Mouse (Mus musculus): ENCODE data around the gene Plxnb1. TPM values are rescaled to one million over a fixed set of nuclear protein-coding genes. Genes with fewer than 3 reads are reported as not detected.

Plxnb1 gene
- total RNA-seq, 1 experiment from 2014 or later = 223 TPM

GRCm38 (mm10) chr9:109161941-109162340 lies 66.8 kb downstream of the Plxnb1 start, which contains the start of gene Fbxw21:
Gene Fbxw21, minus strand, starts transcription at chr9:109162041.
- no peak for DNase-seq

- DNase-seq = no peak
These were observed 72.1 kb downstream of the Plxnb1 start for GRCm38 (mm10) chr9:109167316-109167715.

Other genes starting within 250 kb of the Plxnb1 start
- gene Slc26a6, start 242.1 kb upstream of the Plxnb1 start, total RNA-seq (2021) = 10.3 and 16.4 TPM in 2 replicates
- gene Tmem89, start 180.8 kb upstream of the Plxnb1 start, total RNA-seq (2021) = not detected in 2 replicates
- gene Uqcrc1, start 158.8 kb upstream of the Plxnb1 start, total RNA-seq (2021) = 577 and 589 TPM in 2 replicates
- gene Col7a1, start 141.8 kb upstream of the Plxnb1 start, total RNA-seq (2021) = 3.5 and 6.3 TPM in 2 replicates
- gene Ucn2, start 109.4 kb upstream of the Plxnb1 start, total RNA-seq (2021) = 0.82 TPM in 1 of 2 replicates, not detected in the other
- gene Pfkfb4, start 103.6 kb upstream of the Plxnb1 start, total RNA-seq (2021) = 4.5 and 6.5 TPM in 2 replicates
- gene Shisa5, start 56.8 kb upstream of the Plxnb1 start, total RNA-seq (2021) = 119 TPM in 2 replicates
- gene Trex1, start 35.7 kb upstream of the Plxnb1 start, total RNA-seq (2021) = 18.8 and 23.3 TPM in 2 replicates
- 18.1 and 20.5 TPM in 2 replicates for gene Atrip, start 21.3 kb upstream of the Plxnb1 start, total RNA-seq (2021)
- gene Ccdc51, start 12.9 kb upstream of the Plxnb1 start, total RNA-seq (2021) = 15.7 and 21.0 TPM in 2 replicates
- 370 and 418 TPM in 2 replicates for gene Tma7, start 12.8 kb upstream of the Plxnb1 start, total RNA-seq (2021)
- gene Fbxw21, start 66.7 kb downstream of the Plxnb1 start, total RNA-seq (2021) = not detected in 2 replicates
- not detected in 2 replicates for gene Fbxw13, start 100.6 kb downstream of the Plxnb1 start, total RNA-seq (2021)
- not detected in 2 replicates for gene Fbxw20, start 139.4 kb downstream of the Plxnb1 start, total RNA-seq (2021)
- not detected in 2 replicates for gene Fbxw14, start 192.3 kb downstream of the Plxnb1 start, total RNA-seq (2021)
- gene Fbxw28, start 244.3 kb downstream of the Plxnb1 start, total RNA-seq (2021) = not detected in 2 replicates

All from adrenal gland, postnatal 25 days (tissue).